Mouse (Mus musculus): ENCODE results near the gene Tbx6. TPM values are rescaled to one million over a fixed set of nuclear protein-coding genes. Genes with fewer than 3 reads are reported as not detected.
"Not testable (repeated sequence)": the region's sequence is repeated elsewhere in the genome, so short reads cannot be mapped to it uniquely, and the experiment has no call there.

The Tbx6 gene
- polyA plus RNA-seq, 1 experiment: 0.87 TPM

DNA sequence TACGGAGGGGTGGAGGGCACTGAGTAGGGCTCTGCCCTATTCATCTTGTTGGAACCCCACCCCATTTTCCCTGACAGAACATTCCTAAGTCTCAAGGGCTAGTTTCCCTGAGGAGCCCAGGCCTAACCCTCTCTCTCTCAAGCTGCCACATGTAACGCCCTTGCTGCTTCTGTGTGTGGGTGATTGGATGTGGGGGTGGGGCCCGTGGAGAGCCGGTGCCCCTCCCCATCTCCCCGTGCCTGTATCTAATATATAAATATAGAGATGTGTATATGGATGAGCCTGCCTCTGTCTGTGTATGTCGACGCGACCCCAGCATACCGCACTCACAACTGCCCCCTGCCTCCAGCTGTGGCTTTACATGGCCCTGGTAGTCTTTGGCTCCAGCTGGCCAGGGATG, 15.7 kb upstream of the Tbx6 start:
- no peak for DNase-seq (ENCODE audit: low read depth, low spot score)

DNA sequence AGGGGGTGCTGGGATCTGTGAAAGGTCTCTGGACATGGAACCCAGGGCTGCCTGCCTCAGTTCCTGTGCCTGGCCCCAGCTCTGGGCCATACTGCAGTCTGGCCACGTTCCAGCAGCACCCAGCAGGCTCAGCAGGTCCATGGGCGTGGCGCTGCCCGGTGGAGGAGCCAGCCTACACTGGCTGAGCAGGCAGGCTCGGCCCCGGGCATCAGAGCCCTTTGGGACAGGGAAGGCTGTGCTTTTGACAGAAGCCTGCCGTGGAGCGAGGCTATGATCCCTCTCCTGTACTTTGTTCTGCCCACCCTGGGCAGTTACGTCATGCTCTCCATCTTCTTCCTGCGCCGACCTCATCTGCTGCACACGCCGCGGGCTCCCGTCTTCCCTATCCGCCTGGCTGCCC, 15.1 kb upstream of the Tbx6 start, which contains the start of gene Gdpd3:
Gene Gdpd3, plus strand, starts transcription at position 134 of the 400 bp plus-strand sequence.
- no peak for DNase-seq (ENCODE audit: low read depth, low spot score)
- 61% methylated on average over 16 of the region's 16 CpGs for WGBS

More for the DNA sequence above, 15.7 kb upstream of the Tbx6 start:
- 70% methylated on average over 9 of the region's 9 CpGs for WGBS

DNA sequence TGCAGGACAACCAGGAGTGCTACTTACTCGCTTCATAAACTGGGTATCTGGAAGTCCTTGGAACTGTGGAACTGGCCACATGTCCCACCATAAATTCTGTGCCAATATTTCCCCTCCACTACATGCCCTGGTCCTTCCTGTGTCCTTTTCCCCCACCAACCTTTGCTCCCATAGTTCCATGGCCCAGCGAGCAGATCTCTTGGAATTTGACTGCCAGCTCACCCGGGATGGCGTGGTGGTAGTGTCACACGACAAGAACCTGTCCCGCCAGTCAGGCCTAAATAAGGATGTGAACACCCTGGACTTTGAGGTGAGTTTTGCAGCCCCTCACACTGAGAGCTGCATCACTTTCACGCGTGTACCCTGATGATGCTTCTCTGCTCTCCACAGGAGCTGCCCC, 14.3 kb upstream of the Tbx6 start:
- 88% methylated on average over 8 of the region's 8 CpGs for WGBS
- no peak for DNase-seq (ENCODE audit: low read depth, low spot score)

DNA sequence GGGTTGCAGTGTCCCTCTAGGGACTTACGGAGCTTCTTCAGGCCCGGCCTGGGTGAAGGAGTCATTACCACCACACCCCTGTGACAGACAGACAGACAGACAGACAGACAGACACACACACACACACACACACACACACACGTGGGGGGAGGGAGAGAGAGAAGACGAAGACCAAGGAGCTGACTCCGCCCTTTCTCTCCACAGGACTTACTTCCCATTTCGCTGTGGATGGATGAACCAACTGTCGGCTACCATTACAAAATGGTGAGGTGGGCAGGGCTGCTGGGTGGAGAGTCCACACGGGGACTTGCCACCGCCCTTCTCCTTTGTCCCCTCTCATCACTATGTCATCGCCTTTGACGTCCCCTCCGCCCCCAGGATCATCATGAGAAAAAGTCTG, 10.5 kb upstream of the Tbx6 start:
- DNase-seq (ENCODE audit: low read depth, low spot score): no peak
- 78% methylated on average over 12 of the region's 12 CpGs for WGBS

DNA sequence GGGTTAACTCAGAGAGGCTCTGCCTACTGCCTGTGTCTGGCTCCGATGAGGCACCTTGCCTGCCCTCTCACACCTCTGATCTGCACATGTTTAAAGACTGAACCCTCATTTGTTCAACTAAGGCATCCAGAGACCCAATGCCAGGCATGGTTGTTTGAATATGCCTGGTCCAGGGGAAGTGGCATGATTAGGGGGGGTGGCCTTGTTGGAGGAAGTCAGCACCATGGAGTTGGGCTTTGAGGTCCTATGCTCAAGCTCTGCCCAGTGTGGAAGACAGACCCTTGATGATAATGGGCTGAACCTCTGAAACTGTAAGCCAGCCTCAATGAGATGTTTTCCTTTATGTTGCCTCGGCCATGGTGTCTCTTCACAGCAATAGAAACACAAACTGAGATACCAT, 7.9 kb upstream of the Tbx6 start:
- no peak for DNase-seq (ENCODE audit: low read depth, low spot score)
- WGBS: 76% methylated on average over 2 of the region's 2 CpGs

DNA sequence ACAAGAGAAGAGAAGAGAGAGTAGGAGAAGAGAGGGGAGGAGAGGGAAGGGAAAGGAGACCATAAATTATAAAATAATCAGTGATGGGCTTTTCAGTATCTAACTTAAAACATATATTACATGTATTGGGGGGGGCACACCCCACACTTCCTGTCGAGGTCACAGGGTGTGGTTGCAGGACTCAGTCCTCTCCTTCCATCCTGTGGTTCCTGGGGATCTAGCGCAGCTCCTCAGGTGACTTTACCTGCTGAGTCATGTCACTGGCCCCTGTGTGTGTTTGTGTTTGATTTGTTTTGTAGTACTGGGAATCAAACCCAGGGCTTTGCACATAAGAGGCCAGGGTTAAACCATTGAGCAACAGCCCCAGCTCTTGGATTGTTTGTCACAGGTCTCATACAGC, 6.8 kb upstream of the Tbx6 start:
- WGBS: 28% methylated on average over 2 of the region's 2 CpGs

DNA sequence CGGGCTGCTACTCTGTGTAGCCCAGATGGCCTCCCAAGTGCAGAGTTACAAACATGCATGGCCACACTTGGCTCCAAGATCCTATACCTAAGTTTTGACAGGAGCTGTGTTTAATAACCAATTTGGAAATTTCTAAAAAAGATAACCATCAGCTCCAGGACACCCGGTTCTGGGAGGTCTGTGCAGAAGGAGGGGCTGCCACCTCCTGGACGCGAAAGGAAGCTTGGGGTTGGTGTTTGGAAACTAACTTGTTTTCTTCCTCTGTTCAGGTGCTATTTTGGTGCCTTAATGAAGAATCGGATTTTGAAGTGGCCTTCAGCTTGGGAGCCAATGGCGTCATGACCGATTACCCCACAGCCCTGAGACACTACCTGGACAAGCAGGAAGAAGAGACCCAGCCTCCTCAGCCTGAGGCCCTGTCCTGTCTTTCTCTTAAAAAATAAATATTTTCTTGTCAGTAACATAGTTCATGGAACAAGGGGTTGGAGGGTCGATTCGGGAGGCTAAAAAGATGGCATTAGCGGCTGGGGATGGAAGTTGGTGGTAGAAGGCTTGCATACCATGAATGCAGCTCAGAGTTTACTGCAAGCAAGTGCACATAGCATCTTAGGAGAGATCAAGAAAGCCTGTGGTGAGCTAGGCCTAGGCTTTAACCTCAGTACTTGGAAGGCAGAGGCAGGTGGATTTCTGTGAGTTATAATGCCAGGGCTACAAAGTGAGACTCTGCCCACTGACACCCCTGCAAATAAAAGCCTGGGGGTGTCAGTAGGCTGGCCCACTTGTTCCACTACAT, 5.9 kb upstream of the Tbx6 start:
- 69% methylated on average over 10 of the region's 10 CpGs for WGBS
- DNase-seq (ENCODE audit: low read depth, low spot score): no peak

More for the DNA sequence above, 6.8 kb upstream of the Tbx6 start:
- no peak for DNase-seq (ENCODE audit: low read depth, low spot score)

DNA sequence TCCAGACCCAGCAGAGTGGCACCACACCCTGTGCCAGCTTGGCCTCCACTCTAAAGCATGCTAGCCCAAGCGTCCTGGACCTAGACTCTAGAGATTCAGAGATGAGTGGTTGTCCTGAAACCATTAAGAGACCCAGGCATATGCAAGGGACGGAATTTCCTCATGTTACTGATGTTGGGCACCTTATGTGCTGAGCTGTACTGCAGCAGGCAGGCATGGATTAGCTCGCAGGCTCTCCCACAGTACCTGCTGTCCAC, 5.4 kb upstream of the Tbx6 start:
- 50% methylated on average over 3 of the region's 3 CpGs for WGBS
- DNase-seq (ENCODE audit: low read depth, low spot score): no peak

DNA sequence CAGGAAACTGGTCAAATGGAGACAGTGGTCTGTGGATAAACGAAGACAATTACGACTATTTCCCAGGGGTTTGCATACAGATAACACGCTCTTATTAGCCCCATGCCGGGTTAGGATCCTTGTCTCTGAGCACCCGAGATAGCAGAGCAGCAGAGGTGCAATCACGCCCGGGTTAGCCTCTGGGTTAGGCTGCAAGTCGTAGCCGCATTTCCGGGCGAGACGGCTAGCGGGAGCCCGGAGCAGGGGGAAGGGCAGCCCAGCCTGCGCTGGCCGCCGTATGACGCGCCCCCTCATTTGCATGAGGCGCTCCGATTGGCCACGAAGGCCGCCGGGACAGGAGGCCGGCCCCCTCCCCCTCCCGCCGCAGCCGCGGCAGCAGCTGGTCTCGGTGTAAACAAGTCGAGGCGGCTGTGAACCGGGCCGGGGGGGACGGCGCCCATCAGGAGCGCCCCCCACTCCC, 4.7 kb upstream of the Tbx6 start, which contains the start of gene Ypel3:
Gene Ypel3, plus strand, starts transcription at position 358 of the 460 bp plus-strand sequence.
- DNase-seq (ENCODE audit: low read depth, low spot score): no peak
- WGBS: under 1% methylated on average over 36 of the region's 37 CpGs

DNA sequence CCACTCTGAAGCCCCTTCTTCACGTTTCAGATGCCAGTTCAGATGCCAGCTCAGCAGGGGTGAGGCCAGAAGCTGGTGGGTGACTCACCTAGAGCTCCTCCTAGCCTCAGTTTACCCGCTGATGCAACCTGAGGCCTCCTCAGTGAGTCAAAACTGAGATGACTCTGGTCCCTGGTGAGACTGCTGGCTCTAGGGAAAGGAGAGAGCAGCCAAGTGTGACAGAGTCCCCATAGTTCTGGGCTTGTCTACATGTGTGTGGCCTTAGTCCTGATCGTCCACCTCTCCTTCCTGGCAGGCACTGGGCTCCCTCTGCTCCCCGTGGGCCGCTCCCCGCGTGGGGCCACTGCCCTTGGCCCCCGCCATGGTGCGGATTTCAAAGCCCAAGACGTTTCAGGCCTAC, 3.8 kb upstream of the Tbx6 start:
- DNase-seq (ENCODE audit: low read depth, low spot score): no peak

DNA sequence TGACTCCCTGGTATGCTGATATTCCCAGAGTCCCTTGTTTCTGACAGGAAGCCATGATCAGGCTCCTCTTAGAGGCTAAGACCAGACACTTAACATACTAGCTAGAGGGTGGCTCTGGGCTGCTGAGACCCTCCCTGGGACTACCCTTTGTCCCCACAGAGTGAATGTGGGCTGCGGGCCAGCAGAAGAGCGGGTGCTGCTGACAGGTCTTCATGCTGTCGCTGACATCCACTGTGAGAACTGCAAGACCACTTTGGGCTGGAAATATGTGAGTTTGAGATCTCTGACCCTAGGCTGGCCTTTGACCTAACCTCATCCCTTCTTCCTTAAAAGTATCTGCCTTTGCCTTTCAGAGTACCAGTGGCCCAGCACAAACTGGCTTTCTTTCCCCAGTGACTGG, 3.1 kb upstream of the Tbx6 start:
- 87% methylated on average over 3 of the region's 3 CpGs for WGBS
- DNase-seq (ENCODE audit: low read depth, low spot score): no peak

More for the DNA sequence above, 3.8 kb upstream of the Tbx6 start:
- WGBS: 53% methylated on average over 10 of the region's 10 CpGs

DNA sequence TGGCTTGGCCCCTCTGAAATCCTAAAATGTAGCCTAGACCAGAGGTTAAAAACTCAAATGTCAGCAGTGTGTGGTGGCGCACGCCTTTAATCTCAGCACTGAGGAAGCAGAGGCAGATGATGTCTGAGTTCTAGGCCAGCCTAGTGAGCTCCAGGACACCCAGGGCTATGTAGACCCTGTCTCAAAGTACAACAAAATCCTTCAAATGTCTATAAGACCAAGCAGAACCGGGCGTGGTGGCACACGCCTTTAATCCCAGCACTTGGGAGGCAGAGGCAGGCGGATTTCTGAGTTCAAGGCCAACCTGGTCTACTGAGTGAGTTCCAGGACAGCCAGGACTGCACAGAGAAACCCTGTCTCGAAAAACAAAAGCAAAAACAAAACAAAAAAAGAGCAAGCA, 2.2 kb upstream of the Tbx6 start:
- 75% methylated on average over 7 of the region's 7 CpGs for WGBS
- DNase-seq (ENCODE audit: low read depth, low spot score): not testable (repeated sequence)

DNA sequence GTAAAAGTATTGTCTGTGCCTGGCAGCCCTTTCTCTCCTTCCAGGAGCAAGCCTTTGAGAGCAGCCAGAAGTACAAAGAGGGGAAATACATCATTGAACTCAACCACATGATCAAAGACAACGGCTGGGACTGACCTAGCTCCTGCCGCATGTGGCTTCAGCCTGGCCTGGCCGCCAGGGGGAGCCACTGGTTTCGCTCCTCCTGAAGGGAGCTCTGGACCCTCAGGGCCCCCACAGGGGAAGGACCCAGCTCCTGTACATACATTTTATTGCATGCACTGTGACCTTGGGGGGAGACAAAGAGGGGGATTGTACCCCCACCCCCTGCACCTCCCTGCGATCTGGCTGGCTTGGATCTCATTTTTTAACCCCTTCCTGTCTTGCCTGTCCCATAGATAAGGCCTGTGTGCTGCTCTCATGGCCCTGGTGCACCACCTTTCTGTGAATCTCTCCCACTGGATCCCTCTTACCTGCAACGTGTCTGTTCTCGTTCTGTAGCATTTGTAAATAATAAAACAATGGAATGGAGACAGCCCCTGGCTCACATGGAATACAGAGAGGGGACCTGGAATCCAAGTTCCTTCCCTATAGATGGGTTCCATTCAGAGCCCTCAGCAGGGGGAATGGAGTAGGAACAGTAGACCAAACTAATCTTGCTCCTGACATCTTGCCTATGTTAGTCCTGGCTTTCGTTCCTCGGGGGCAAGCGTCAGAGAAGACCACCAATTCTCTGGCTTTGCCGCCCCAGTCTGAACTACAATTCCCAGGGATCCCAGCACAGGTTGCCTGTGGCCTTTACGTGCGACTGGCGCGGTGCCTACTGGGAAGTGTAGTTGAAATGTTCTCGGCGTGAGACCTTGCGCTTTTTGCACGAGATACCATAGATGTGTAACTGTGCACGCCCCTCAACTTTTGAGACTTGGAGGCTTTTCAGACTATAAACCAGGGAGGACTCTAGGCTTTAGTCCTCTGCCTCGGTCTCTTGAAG, 1.0 kb upstream of the Tbx6 start:
- no peak for DNase-seq (ENCODE audit: low read depth, low spot score)
- WGBS: 3% methylated on average over 21 of the region's 21 CpGs

DNA sequence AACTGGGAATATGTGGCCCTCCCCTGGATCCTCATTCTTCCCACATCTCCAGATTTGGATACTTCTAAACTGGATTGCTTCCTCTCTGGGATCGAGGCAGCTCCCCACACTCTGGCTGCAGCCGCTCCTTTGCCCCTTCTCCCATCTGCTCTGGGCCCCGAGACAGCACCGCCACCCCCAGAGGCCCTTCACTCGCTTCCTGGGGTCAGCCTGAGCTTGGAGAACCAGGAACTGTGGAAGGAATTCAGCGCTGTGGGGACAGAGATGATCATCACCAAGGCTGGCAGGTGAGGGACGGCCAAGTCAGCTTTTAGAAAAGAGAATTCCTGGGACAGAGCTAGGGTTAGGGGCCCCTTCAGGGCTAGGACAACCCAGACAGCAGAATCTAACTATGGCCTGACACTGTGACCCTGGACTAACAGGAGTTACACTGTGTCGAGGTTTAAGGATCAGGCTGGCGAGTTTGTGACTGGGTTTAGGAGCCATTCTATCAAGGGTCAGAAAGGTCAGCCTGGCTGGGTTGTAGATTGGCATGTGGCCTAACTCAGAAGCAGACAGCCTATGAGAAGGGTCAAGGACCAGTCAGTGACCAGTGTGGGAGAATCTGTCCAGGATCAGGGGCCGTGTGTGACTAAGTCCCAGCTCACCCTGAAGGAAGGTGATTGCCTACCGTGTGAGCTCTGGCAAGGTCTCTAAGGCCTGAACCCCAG, 533 bp downstream of the Tbx6 start:
- no peak for DNase-seq (ENCODE audit: low read depth, low spot score)
- 67% methylated on average over 11 of the region's 11 CpGs for WGBS

DNA sequence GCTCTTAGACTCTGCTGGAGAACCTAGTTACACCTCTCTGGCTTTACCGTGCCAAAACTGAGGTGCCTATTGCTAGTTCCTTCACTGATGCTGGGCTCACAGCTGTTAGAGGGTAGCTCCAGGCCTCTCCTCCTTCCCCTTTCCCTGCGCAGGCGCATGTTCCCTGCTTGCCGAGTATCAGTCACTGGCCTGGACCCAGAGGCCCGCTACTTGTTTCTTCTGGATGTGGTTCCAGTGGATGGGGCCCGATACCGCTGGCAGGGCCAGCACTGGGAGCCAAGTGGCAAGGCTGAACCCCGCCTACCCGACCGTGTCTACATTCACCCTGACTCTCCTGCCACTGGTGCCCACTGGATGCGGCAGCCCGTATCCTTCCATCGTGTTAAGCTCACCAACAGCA, 1.4 kb downstream of the Tbx6 start:
- no peak for DNase-seq (ENCODE audit: low read depth, low spot score)
- WGBS: 73% methylated on average over 13 of the region's 13 CpGs

DNA sequence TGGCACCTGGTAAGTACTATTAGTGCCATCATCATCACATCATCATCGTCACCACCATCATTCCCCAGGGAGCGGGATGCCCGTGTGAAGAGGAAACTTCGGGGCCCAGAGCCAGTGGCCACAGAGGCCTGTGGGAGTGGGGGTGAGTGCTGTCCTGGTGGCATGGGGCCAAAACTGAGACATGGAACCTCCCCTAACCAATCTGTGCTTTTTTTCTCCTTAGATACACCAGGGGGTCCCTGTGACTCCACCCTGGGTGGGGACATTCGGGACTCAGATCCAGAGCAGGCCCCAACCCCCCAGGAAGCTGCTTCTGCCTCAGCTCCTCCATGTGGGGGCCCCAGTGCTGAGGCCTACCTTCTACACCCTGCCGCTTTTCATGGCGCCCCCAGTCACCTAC, 3.2 kb downstream of the Tbx6 start:
- DNase-seq (ENCODE audit: low read depth, low spot score): no peak
- 80% methylated on average over 7 of the region's 7 CpGs for whole genome bisulfite sequencing

DNA sequence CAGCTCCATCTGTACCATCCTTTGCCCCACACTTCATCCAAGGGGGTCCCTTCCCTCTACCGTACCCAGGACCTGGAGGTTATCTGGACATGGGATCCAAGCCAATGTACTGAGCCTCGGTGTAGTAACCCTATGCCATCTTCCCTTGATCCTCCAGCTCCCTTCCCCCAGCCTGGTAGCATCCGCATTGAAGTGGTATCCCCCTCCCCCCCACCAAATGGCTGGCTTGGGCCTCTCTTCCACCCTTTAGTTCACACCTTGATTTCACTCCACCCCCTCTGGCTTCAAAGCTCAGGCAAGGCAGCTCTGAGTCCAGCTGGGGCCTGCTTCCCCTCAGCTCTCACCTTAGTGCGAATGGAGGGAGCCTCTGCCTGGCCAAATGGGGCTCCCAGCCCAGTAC, 3.8 kb downstream of the Tbx6 start:
- DNase-seq (ENCODE audit: low read depth, low spot score): no peak
- 73% methylated on average over 4 of the region's 4 CpGs for WGBS

DNA sequence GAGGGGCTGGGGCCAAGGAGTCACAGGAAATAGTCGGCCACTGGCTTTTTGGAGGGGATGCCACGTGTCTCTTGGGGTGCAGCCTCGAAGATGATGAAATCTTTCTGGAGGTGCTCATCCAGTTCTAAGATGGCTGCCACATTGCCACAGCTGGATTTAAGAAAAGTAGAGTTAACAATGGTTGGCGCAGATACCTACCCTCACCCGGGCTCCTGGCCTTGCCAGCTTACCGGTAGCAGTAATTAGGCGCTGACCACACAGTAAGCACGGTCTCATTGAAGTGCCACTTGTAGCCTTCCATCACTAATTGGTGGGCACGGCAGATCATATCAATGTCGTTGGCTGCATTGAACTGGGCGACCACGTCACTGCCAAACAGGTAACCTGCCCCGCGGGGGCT, 4.9 kb downstream of the Tbx6 start:
- no peak for DNase-seq (ENCODE audit: low read depth, low spot score)
- WGBS: 91% methylated on average over 14 of the region's 14 CpGs

DNA sequence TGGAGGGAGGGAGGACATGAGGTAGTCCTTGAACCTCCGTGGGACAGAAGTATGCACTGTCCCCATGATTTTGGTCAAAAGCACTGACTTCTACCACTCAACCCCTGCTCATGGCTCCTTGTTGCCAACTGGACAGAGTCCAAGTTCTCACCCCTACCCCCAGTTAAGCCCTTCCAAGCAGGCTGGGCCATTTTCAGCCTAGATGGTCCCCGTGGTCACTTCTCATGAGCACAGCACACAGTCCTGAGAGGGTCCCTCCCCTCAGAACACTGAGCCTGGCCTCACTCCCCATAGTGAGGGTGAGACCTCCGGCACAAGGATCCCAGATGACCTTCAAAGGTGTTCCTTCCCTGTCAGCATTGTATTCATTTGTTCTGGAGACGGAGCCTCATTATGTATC, 7.9 kb downstream of the Tbx6 start:
- 81% methylated on average over 4 of the region's 4 CpGs for WGBS
- DNase-seq (ENCODE audit: low read depth, low spot score): no peak
